Mouse (Mus musculus): ENCODE measurements at regions not wholly inside any gene's neighbourhood (a gene's known extent, or its start where the extent isn't known, plus 50 kb on each side); places are given as distances from the start of the nearest gene placed in this dataset.

- WGBS: 72% methylated on average over 6 of the region's 6 CpGs
- H3K9ac ChIP-seq (replicated peaks; ENCODE audit: low read length, poor library complexity, severe bottlenecking): no peak overlapping the region
- ATAC-seq (ENCODE audit: low FRiP score) (peak; percentile 10; the same call in 1 of the 2 replicates), DNase-seq (ENCODE audit: low spot score) (peak; percentile 8)
- no peaks in the 10 kb centered on the region for H3K27me3 ChIP-seq (ENCODE audit: insufficient read depth, low read length)
- H3K9me3 ChIP-seq (ENCODE audit: low read length): no peaks in the 10 kb centered on the region
- no peaks in the 10 kb centered on the region for H3K4me1 ChIP-seq (ENCODE audit: insufficient read depth, low read length)
- no peak for TF ChIP-seq CTCF (IDR thresholded peaks at IDR 0.05)
- no peaks in the 10 kb centered on the region for H3K36me3 ChIP-seq (ENCODE audit: insufficient read depth, low read length)
- no peak overlapping the region for H3K4me3 ChIP-seq (ENCODE audit: low read depth, low read length)
- no peak overlapping the region for H3K27ac ChIP-seq (ENCODE audit: low read depth, low read length)
- H3K4me2 ChIP-seq (ENCODE audit: low read depth, low read length, poor library complexity, severe bottlenecking): no peak overlapping the region
Observed at GRCm38 (mm10) chr16:48126797-48127196, 156.7 kb upstream of the Dppa4 start.

DNA sequence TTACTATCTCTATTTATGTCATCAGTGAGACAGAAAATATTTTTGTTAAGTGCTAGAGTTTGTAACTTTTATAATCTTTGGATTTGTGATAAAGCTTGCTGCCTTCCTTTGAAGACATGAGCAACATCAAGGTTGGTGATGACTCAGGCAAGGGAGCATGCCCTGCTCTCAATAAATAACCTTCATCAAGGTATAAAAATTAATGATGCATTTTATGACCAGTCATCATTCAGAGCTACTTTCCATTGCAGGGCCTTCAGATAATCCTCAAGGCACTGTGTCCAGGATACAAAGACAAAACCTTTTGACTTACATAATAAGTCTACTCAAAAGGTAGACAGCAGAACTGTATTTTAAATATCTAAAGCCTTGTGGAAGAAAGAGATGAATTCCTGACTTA, 156.2 kb upstream of the Dppa4 start:
- TF ChIP-seq CTCF (IDR thresholded peaks at IDR 0.05): no peak
- Histone ChIP-seq H3K4me2 (ENCODE audit: low read depth, low read length, poor library complexity, severe bottlenecking) (no peak overlapping the region), H3K36me3 (ENCODE audit: insufficient read depth, low read length) (no peaks in the 10 kb centered on the region), H3K27ac (ENCODE audit: low read depth, low read length) (no peak overlapping the region), H3K4me3 (ENCODE audit: low read depth, low read length) (no peak overlapping the region), H3K4me1 (ENCODE audit: insufficient read depth, low read length) (no peaks in the 10 kb centered on the region), H3K9me3 (ENCODE audit: low read length) (no peaks in the 10 kb centered on the region), H3K9ac (replicated peaks; ENCODE audit: low read length, poor library complexity, severe bottlenecking) (no peak overlapping the region), H3K27me3 (ENCODE audit: insufficient read depth, low read length) (no peaks in the 10 kb centered on the region)
- no peak for ATAC-seq (ENCODE audit: low FRiP score)
- DNase-seq (ENCODE audit: low spot score): no peak

- no peaks in the 10 kb centered on the region for H3K36me3 ChIP-seq (ENCODE audit: insufficient read depth, low read length)
- H3K4me1 ChIP-seq (ENCODE audit: insufficient read depth, low read length): no peaks in the 10 kb centered on the region
- no peak overlapping the region for H3K4me3 ChIP-seq (ENCODE audit: low read depth, low read length)
- DNase-seq (ENCODE audit: low spot score): no peak
- no peaks in the 10 kb centered on the region for H3K9me3 ChIP-seq (ENCODE audit: low read length)
- no peak overlapping the region for H3K4me2 ChIP-seq (ENCODE audit: low read depth, low read length, poor library complexity, severe bottlenecking)
- no peaks in the 10 kb centered on the region for H3K27me3 ChIP-seq (ENCODE audit: insufficient read depth, low read length)
- TF ChIP-seq CTCF (IDR thresholded peaks at IDR 0.05): no peak
- no peak for ATAC-seq (ENCODE audit: low FRiP score)
- H3K9ac ChIP-seq (replicated peaks; ENCODE audit: low read length, poor library complexity, severe bottlenecking): no peak overlapping the region
- H3K27ac ChIP-seq (ENCODE audit: low read depth, low read length): no peak overlapping the region
- WGBS: 68% methylated on average over 8 of the region's 8 CpGs
Observed at GRCm38 (mm10) chr16:48155355-48155754, 128.2 kb upstream of the Dppa4 start.

GRCm38 (mm10) chr16:48190399-48190798, 93.1 kb upstream of the Dppa4 start:
- no peaks in the 10 kb centered on the region for H3K4me1 ChIP-seq (ENCODE audit: insufficient read depth, low read length)
- DNase-seq (ENCODE audit: low spot score): no peak
- no peak overlapping the region for H3K4me2 ChIP-seq (ENCODE audit: low read depth, low read length, poor library complexity, severe bottlenecking)
- 63% methylated on average over 12 of the region's 12 CpGs for WGBS
- 0 out of 2 replicates have a peak, but pooled peaks have one; percentile 13 for ATAC-seq (ENCODE audit: low FRiP score)
- H3K4me3 ChIP-seq (ENCODE audit: low read depth, low read length): no peak overlapping the region
- H3K9me3 ChIP-seq (ENCODE audit: low read length): no peaks in the 10 kb centered on the region
- no peak for TF ChIP-seq CTCF (IDR thresholded peaks at IDR 0.05)
- H3K27ac ChIP-seq (ENCODE audit: low read depth, low read length): no peak overlapping the region
- H3K9ac ChIP-seq (replicated peaks; ENCODE audit: low read length, poor library complexity, severe bottlenecking): no peak overlapping the region
- no peaks in the 10 kb centered on the region for H3K36me3 ChIP-seq (ENCODE audit: insufficient read depth, low read length)
- H3K27me3 ChIP-seq (ENCODE audit: insufficient read depth, low read length): no peaks in the 10 kb centered on the region

DNA sequence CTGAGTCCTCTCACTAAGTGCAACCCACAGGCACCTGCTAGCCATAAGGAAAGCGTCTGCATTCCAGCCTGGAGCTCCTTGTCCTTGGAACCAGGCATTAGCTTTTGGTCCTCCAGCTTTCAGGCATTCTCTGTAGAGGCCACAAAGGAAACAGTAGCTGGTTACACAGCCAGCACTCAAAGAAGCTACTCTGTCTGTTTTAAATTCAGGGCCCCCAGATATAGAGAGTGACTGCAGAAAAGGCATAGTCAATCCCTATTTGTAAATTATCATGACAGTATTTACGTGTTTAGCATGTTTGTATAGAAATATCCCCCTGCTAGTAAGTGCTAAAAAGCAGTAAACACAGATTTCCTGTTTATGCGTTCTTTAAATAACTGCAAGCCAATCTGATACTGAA, 91.3 kb upstream of the Dppa4 start:
- DNase-seq (ENCODE audit: low spot score) (no peak), ATAC-seq (ENCODE audit: low FRiP score) (no peak)
- Histone ChIP-seq H3K4me1 (ENCODE audit: insufficient read depth, low read length) (no peaks in the 10 kb centered on the region), H3K27ac (ENCODE audit: low read depth, low read length) (no peak overlapping the region), H3K36me3 (ENCODE audit: insufficient read depth, low read length) (no peaks in the 10 kb centered on the region), H3K9ac (replicated peaks; ENCODE audit: low read length, poor library complexity, severe bottlenecking) (no peak overlapping the region), H3K4me2 (ENCODE audit: low read depth, low read length, poor library complexity, severe bottlenecking) (no peak overlapping the region), H3K27me3 (ENCODE audit: insufficient read depth, low read length) (no peaks in the 10 kb centered on the region), H3K9me3 (ENCODE audit: low read length) (no peaks in the 10 kb centered on the region), H3K4me3 (ENCODE audit: low read depth, low read length) (no peak overlapping the region)
- no peak for TF ChIP-seq CTCF (IDR thresholded peaks at IDR 0.05)
- WGBS: 88% methylated on average over 3 of the region's 3 CpGs

GRCm38 (mm10) chr16:48214976-48215375, 68.6 kb upstream of the Dppa4 start:
- Histone ChIP-seq H3K27ac (ENCODE audit: low read depth, low read length) (no peak overlapping the region), H3K36me3 (ENCODE audit: insufficient read depth, low read length) (no peaks in the 10 kb centered on the region), H3K9ac (replicated peaks; ENCODE audit: low read length, poor library complexity, severe bottlenecking) (no peak overlapping the region), H3K4me2 (ENCODE audit: low read depth, low read length, poor library complexity, severe bottlenecking) (no peak overlapping the region), H3K27me3 (ENCODE audit: insufficient read depth, low read length) (no peaks in the 10 kb centered on the region), H3K9me3 (ENCODE audit: low read length) (peaks cover 3% of the 10 kb centered on the region; the same call in 1 of the 2 replicates), H3K4me3 (ENCODE audit: low read depth, low read length) (no peak overlapping the region), H3K4me1 (ENCODE audit: insufficient read depth, low read length) (no peaks in the 10 kb centered on the region)
- ATAC-seq (ENCODE audit: low FRiP score) (no peak), DNase-seq (ENCODE audit: low spot score) (no peak)
- no peak for TF ChIP-seq CTCF (IDR thresholded peaks at IDR 0.05)

Data from midbrain, postnatal 0 days (tissue).